Mouse (Mus musculus) left cerebral cortex, postnatal 25 days (tissue): Measurements from ENCODE around the gene Nkx3-2. TPM values are rescaled to one million over a fixed set of nuclear protein-coding genes. Genes with fewer than 3 reads are reported as not detected.

Experiments used
- DNase-seq, 2 experiments: peaks; one replicate each; pipeline ENCODE4 v3.0.0; 2022; ENCODE audit warnings: low spot score in 2 of 2, mixed read lengths in 1 of 2
- intact Hi-C: fragments of 180-260 bp; cut with DNase I; formaldehyde crosslinking; loops from one replicate; pipeline ENCODE4 v1.15.1; 2025
- total RNA-seq, 2 experiments: library from RNA; stranded (reverse); gene quantifications; 2 replicates each; pipeline ENCODE4 v1.2.3; 2021

The Nkx3-2 gene
- total RNA-seq, 2 experiments from 2014 or later, result not detected

GRCm38 (mm10) chr5:41725573-41725972 lies 38.7 kb downstream of the Nkx3-2 start:
- intact Hi-C loops, result no loop called here
- no peak for DNase-seq

Other genes starting within 250 kb of the Nkx3-2 start
- 10 to 100 TPM; 82.1 to 83.5 TPM for gene Rab28, start 56.3 kb downstream of the Nkx3-2 start, total RNA-seq
- 10 to 100 TPM; 37.5 to 40.0 TPM for gene Bod1l, start 79.8 kb upstream of the Nkx3-2 start, total RNA-seq